Mouse (Mus musculus) ES-E14 (cell line): Measurements from ENCODE around the gene Zfp507.

Experiments
- CHD2 ChIP-seq: IDR thresholded peaks from 2 replicates; pipeline ENCODE4 v1.6.1; 2014; ENCODE audit warnings: mild to moderate bottlenecking, low read depth, low read length, inconsistent platforms
- HCFC1 ChIP-seq: IDR thresholded peaks from 2 replicates; pipeline ENCODE4 v1.6.1; 2012; ENCODE audit warnings: low read length, inconsistent platforms, borderline replicate concordance; ENCODE audit not compliant: insufficient read depth
- MAFK ChIP-seq: IDR thresholded peaks from 2 replicates; pipeline ENCODE4 v1.6.1; 2014; ENCODE audit warnings: mild to moderate bottlenecking, low read depth, low read length, inconsistent platforms; ENCODE audit not compliant: insufficient read depth

GRCm38 (mm10) chr7:35792150-35792848 lies 10.5 kb downstream of the Zfp507 start:
- TF ChIP-seq CHD2 (no peak), HCFC1 (no peak), MAFK (no peak)
